Mouse (Mus musculus): ENCODE results near the gene Hspa1b. TPM values are rescaled to one million over a fixed set of nuclear protein-coding genes. Genes with fewer than 3 reads are reported as not detected.
"Not testable (repeated sequence)": the region's sequence is repeated elsewhere in the genome, so short reads cannot be mapped to it uniquely, and the experiment has no call there.

Hspa1b gene
- polyA plus RNA-seq, 1 experiment from 2014 or later, result 3.0 TPM

DNA sequence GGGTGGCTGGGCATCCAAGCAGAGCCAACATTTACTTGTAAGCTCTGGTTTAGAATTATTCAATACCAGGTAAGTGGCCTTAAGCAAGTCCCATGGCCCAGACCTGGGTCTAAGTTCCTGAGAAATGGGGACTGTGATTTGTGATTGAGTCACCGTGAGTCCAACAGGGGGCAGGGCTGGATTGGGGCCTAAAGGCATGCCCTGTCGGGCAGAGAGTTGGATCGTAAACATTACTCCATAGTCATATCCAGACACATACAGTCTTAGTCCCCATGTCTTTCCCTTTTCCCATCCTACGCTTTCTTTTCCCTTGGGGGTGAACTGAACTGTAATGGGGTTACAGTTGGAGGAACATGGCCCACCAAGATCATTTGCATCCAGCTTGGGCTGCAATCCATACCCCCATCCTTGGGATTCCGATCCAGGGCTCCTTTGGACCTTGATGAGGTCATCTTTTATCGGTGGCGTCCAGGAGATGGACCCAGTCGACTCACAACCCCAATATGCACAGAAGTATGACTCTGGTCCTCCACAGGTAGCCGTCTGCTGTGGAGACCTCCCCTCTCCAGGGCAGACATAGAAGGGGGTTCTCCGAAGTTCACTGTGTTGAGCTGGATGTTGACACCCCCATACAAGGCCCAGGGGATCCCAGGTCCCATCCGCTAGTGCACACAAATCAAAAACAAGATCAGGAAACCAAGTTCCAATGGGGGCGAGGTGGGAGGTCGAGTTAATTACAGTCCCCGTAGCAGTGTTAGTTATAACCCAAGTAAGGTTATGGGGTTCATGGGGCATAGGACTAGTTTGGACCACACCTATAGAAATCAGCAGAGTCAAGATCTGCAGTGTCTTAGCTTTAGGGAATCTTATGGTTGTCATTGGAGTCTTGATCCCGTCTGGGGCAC lies 39.7 kb upstream of the Hspa1b start:
- Histone ChIP-seq H3K4me1 (replicated peaks; ENCODE audit: control insufficient read depth, insufficient read depth) (peaks cover 9% of the 10 kb centered on the region), H3K4me2 (replicated peaks; ENCODE audit: low read depth) (peak overlapping the region; percentile 39), H3K9ac (ENCODE audit: low read length) (0 out of 2 replicates have a peak overlapping the region, but pooled peaks have one; percentile 31), H3K4me3 (ENCODE audit: low read depth, low read length) (0 out of 2 replicates have a peak overlapping the region, but pooled peaks have one; percentile 22), H3K27ac (replicated peaks) (no peak overlapping the region), H3K27me3 (ENCODE audit: control insufficient read depth, insufficient read depth, low read length) (no peaks in the 10 kb centered on the region), H3K36me3 (ENCODE audit: control insufficient read depth, insufficient read depth, low read length) (no peaks in the 10 kb centered on the region), H3K9me3 (ENCODE audit: control insufficient read depth, low read length) (no peaks in the 10 kb centered on the region)
- DNase-seq (ENCODE audit: low spot score) (no peak), ATAC-seq (ENCODE audit: low FRiP score, low TSS enrichment) (no peak)
- TF ChIP-seq CTCF (IDR thresholded peaks at IDR 0.05; ENCODE audit: low read depth) (0 out of 2 replicates have a peak, but pooled peaks have one; percentile 27), EP300 (optimal IDR thresholded peaks at IDR 0.05) (no peak)
- 84% methylated on average over 15 of the region's 15 CpGs for WGBS

- no peak for ATAC-seq (ENCODE audit: low FRiP score, low TSS enrichment)
- no peak overlapping the region for H3K4me2 ChIP-seq (replicated peaks; ENCODE audit: low read depth)
Measured at GRCm38 (mm10) chr17:34997142-34997483, 38.1 kb upstream of the Hspa1b start.

DNA sequence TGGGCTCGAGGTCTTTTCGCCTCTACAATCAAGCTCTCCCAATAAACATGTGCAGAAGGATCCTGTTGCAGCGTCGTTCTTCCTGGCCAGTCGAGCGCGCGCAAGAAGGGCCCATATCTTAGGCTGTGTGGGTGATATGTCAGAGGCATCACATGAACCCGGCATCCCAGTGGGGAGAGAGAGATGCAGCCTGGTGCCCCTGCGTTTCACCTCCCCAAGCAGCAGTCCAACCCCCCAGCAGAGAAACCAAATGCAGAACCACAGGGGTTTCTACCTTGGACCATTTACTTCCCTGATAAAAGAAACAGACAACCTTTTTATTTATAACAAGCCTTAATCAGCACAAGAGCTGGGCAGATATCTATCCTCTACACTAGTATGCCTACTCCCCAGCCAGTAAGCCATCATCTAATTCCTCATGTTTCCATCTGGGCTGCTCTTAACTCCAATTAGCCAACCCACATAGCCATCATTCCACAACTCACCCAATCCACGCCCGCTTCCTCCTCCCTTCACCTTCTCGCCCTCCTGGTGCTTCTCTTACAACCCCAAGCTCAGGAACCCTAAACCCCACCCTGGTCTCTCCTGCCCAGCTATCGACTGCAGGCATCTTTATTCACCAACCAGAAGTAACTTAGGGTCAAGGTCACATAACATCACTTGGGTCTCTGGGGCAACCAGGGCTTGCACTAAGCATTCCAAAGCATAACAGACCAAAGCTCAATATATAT lies 37.5 kb upstream of the Hspa1b start:
- Histone ChIP-seq H3K4me1 (replicated peaks; ENCODE audit: control insufficient read depth, insufficient read depth) (no peaks in the 10 kb centered on the region; the same call in 1 of the 2 replicates), H3K27me3 (ENCODE audit: control insufficient read depth, insufficient read depth, low read length) (no peaks in the 10 kb centered on the region), H3K4me3 (ENCODE audit: low read depth, low read length) (no peak overlapping the region), H3K27ac (replicated peaks) (no peak overlapping the region), H3K9me3 (ENCODE audit: control insufficient read depth, low read length) (no peaks in the 10 kb centered on the region), H3K9ac (ENCODE audit: low read length) (no peak overlapping the region), H3K36me3 (ENCODE audit: control insufficient read depth, insufficient read depth, low read length) (no peaks in the 10 kb centered on the region; the same call in 1 of the 2 replicates), H3K4me2 (replicated peaks; ENCODE audit: low read depth) (no peak overlapping the region)
- 84% methylated on average over 12 of the region's 14 CpGs for WGBS
- no peak for DNase-seq (ENCODE audit: low spot score)
- ATAC-seq (ENCODE audit: low FRiP score, low TSS enrichment), result no peak
- no peak for TF ChIP-seq CTCF (IDR thresholded peaks at IDR 0.05; ENCODE audit: low read depth)

More at GRCm38 (mm10) chr17:34997142-34997483, 38.1 kb upstream of the Hspa1b start:
- no peaks in the 10 kb centered on the region for H3K27me3 ChIP-seq (ENCODE audit: control insufficient read depth, insufficient read depth, low read length)
- no peaks in the 10 kb centered on the region for H3K9me3 ChIP-seq (ENCODE audit: control insufficient read depth, low read length)
- no peak overlapping the region for H3K27ac ChIP-seq (replicated peaks)
- H3K4me3 ChIP-seq (ENCODE audit: low read depth, low read length), result no peak overlapping the region
- TF ChIP-seq EP300 (optimal IDR thresholded peaks at IDR 0.05), result no peak
- TF ChIP-seq CTCF (IDR thresholded peaks at IDR 0.05; ENCODE audit: low read depth), result no peak
- WGBS, result 83% methylated on average over 5 of the region's 5 CpGs
- no peaks in the 10 kb centered on the region for H3K36me3 ChIP-seq (ENCODE audit: control insufficient read depth, insufficient read depth, low read length)
- no peak overlapping the region for H3K9ac ChIP-seq (ENCODE audit: low read length)
- DNase-seq (ENCODE audit: low spot score), result no peak
- H3K4me1 ChIP-seq (replicated peaks; ENCODE audit: control insufficient read depth, insufficient read depth), result peaks cover under 1% of the 10 kb centered on the region; the same call in 1 of the 2 replicates

DNA sequence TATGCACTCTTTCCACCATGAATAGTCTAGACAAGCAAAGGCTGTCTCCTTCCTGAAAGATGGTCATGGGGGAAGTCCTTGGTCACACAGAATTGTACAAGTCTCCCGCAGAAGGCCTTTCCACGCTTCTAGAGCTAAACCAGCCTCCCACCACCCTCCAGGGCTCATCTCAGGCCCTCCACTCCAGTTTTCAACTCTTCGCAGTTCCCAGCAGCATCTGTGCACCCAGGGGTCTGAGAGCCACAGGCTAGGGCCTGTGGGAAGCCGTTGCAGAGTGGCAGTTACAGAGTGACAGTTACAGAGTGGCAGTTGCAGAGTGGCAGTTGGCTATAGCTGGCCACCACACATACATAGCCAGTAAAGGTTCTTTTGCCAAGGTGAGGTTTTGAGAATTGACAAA lies 36.9 kb upstream of the Hspa1b start:
- not testable (repeated sequence) for H3K9ac ChIP-seq (ENCODE audit: low read length); H3K9me3 ChIP-seq (ENCODE audit: control insufficient read depth, low read length); H3K36me3 ChIP-seq (ENCODE audit: control insufficient read depth, insufficient read depth, low read length); DNase-seq (ENCODE audit: low spot score); ATAC-seq (ENCODE audit: low FRiP score, low TSS enrichment); H3K4me2 ChIP-seq (replicated peaks; ENCODE audit: low read depth); H3K27ac ChIP-seq (replicated peaks); H3K4me1 ChIP-seq (replicated peaks; ENCODE audit: control insufficient read depth, insufficient read depth); H3K27me3 ChIP-seq (ENCODE audit: control insufficient read depth, insufficient read depth, low read length); H3K4me3 ChIP-seq (ENCODE audit: low read depth, low read length)
- WGBS, result 89% methylated on average over 4 of the region's 4 CpGs

DNA sequence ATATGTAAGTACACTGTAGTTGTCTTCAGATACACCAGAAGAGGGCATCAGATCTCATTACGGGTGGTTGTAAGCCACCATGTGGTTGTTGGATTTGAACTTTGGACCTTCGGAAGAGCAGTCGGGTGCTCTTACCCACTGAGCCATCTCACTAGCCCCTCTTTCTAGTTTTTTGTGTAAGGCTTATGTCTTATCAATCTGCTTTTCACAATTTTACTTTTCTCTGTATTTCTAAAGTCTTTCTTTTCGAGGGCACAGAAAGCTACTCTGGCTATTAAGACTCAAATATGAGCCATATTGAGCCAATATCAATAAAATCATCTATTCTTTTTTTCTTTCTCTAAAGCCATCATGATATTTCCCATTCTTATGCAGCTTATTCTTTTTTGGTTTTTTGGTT lies 36.2 kb upstream of the Hspa1b start:
- not testable (repeated sequence) for H3K27ac ChIP-seq (replicated peaks); ATAC-seq (ENCODE audit: low FRiP score, low TSS enrichment); H3K9me3 ChIP-seq (ENCODE audit: control insufficient read depth, low read length); H3K4me3 ChIP-seq (ENCODE audit: low read depth, low read length); H3K27me3 ChIP-seq (ENCODE audit: control insufficient read depth, insufficient read depth, low read length); DNase-seq (ENCODE audit: low spot score); H3K9ac ChIP-seq (ENCODE audit: low read length); H3K4me1 ChIP-seq (replicated peaks; ENCODE audit: control insufficient read depth, insufficient read depth); H3K36me3 ChIP-seq (ENCODE audit: control insufficient read depth, insufficient read depth, low read length); H3K4me2 ChIP-seq (replicated peaks; ENCODE audit: low read depth)
- WGBS, result 81% methylated on average over 4 of the region's 4 CpGs
- 0 out of 2 replicates have a peak, but pooled peaks have one; percentile 6 for TF ChIP-seq CTCF (IDR thresholded peaks at IDR 0.05; ENCODE audit: low read depth)

DNA sequence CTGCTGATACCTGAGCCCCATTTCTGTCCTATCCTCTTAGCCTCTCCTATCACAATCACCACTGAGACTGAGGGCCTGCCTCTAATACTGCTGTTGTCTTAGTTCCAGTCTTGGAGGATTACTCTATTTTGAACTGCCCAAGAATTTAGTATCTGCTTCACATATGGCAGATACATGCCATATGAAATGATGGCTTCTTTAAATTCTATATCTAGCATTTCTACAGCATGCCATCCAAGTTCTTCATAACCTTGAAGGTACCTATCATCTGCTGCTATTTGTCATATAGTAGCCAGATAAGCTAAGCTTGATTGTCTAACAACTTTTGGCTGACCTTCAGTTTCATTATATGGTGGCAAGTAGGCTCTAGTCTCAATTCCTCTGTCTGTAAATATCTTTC lies 35.7 kb upstream of the Hspa1b start:
- no peak overlapping the region for H3K4me2 ChIP-seq (replicated peaks; ENCODE audit: low read depth)
- H3K27ac ChIP-seq (replicated peaks), result no peak overlapping the region
- ATAC-seq (ENCODE audit: low FRiP score, low TSS enrichment) (no peak), DNase-seq (ENCODE audit: low spot score) (no peak)
- TF ChIP-seq EP300 (optimal IDR thresholded peaks at IDR 0.05) (no peak), CTCF (IDR thresholded peaks at IDR 0.05; ENCODE audit: low read depth) (no peak)
- H3K27me3 ChIP-seq (ENCODE audit: control insufficient read depth, insufficient read depth, low read length), result no peaks in the 10 kb centered on the region
- no peaks in the 10 kb centered on the region for H3K9me3 ChIP-seq (ENCODE audit: control insufficient read depth, low read length)
- no peaks in the 10 kb centered on the region; the same call in 1 of the 2 replicates for H3K36me3 ChIP-seq (ENCODE audit: control insufficient read depth, insufficient read depth, low read length)
- H3K4me3 ChIP-seq (ENCODE audit: low read depth, low read length), result no peak overlapping the region
- no peaks in the 10 kb centered on the region; the same call in 1 of the 2 replicates for H3K4me1 ChIP-seq (replicated peaks; ENCODE audit: control insufficient read depth, insufficient read depth)
- no peak overlapping the region for H3K9ac ChIP-seq (ENCODE audit: low read length)
